Mouse (Mus musculus): ENCODE results near the gene Vegfa. TPM values are rescaled to one million over a fixed set of nuclear protein-coding genes. Genes with fewer than 3 reads are reported as not detected.

Vegfa gene
- 145 and 168 TPM in 2 replicates for polyA plus RNA-seq (2012; rRNA removed)

GRCm38 (mm10) chr17:46032257-46032991 is at the start of gene Vegfa:
Gene Vegfa, minus strand, starts transcription at chr17:46032369.
- DNase-seq (ENCODE audit: extremely low spot score in 1 of 2, low spot score in 1 of 2) = peak; percentile 71 to 96

GRCm38 (mm10) chr17:46081657-46082056 is 49.5 kb upstream of the Vegfa start:
- DNase-seq (ENCODE audit: extremely low spot score in 1 of 2, low spot score in 1 of 2) = no peak

DNA sequence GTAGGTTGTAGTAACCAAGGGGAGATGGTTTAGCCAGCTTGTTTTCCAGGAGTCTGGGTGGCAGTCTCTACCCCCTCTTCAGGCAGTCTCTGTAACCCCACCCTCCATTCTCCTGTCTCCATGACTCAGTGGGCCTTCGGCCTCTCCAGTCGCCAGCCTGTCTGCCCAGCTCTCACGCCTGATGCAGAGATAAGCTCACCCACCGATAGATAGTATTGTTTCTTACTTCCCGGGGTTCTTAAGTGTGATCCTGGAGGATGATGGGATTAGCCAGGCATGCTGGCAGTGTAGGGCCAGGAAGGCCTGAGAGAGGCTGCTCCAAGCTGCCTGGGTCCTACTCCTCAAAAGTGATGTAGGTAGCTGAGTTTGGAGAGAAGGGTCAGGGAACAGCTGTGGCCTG is 48.9 kb upstream of the Vegfa start:
- no peak for DNase-seq (ENCODE audit: extremely low spot score in 1 of 2, low spot score in 1 of 2)

- DNase-seq (ENCODE audit: extremely low spot score in 1 of 2, low spot score in 1 of 2) = no peak
Measured at GRCm38 (mm10) chr17:46080388-46080787, 48.2 kb upstream of the Vegfa start.

GRCm38 (mm10) chr17:46079037-46079436 is 46.9 kb upstream of the Vegfa start:
- DNase-seq (ENCODE audit: extremely low spot score in 1 of 2, low spot score in 1 of 2) = no peak

DNA sequence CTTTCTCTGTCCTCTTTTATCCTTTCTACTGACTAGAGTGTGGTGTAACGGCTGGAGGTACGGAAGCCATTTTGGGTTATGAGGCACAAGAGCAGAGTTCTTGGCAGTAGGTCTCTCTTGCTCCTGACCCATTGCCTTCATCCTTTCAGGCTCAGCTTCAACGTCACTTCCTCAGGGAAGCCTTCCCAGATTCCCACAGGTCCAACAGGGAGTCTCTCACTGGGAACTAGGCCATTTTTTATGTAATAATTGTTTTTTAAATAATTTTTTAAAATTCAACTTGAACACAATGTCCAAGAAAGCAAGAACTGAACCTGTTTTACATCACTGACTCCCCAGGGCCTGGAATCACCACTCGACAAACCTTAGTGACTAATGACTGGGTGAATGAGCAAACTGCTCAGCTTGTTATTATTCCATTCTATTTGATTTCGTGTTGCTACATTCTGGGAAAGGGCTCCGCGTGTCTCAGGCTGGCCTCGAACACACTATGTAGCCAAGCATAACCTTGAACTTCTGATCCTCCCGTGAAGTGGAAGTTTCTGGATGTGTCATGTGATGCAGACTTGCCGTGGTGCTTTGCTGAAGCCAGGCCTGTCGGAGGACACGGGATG is 45.9 kb upstream of the Vegfa start:
- DNase-seq (ENCODE audit: extremely low spot score in 1 of 2, low spot score in 1 of 2) = no peak

- no peak for DNase-seq (ENCODE audit: extremely low spot score in 1 of 2, low spot score in 1 of 2)
Measured at GRCm38 (mm10) chr17:46076260-46076551, 44.0 kb upstream of the Vegfa start.

DNA sequence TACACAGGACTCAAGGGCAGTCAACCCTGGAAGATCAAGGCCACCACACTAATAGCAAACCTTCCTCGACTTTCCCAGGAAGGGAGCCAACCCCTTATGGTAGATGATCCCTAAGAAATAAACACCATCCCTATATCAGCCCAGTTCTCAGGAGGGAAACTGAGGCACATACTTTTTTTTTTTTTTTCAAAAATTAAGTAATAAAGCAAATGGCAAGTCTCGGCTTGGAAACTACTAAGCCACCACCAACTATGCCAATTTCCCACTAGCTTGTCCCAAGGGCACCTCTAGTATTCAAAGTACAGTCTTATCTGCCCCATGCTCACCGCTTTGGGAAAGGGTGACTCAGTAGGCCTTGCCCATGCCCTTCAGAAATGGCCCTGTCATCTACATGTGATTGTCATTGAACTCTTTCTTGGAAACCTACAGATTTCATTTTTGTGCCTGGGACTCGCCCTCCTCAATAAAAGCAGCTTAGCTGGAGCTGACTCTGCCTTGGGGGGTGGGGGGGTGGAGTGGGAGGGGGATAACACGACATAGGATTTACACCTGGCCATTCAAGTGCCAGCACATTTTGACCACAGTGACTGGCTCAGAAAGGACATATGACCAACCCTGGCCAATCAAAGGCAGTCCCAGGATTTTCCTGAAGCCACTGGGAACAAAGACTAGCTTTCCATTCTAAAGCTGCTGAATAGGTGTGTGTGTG is 43.5 kb upstream of the Vegfa start:
- no peak for DNase-seq (ENCODE audit: extremely low spot score in 1 of 2, low spot score in 1 of 2)

- DNase-seq (ENCODE audit: extremely low spot score in 1 of 2, low spot score in 1 of 2) = no peak
Measured at GRCm38 (mm10) chr17:46075116-46075485, 42.9 kb upstream of the Vegfa start.

GRCm38 (mm10) chr17:46074398-46075115 is 42.4 kb upstream of the Vegfa start:
- DNase-seq (ENCODE audit: extremely low spot score in 1 of 2, low spot score in 1 of 2) = no peak

DNA sequence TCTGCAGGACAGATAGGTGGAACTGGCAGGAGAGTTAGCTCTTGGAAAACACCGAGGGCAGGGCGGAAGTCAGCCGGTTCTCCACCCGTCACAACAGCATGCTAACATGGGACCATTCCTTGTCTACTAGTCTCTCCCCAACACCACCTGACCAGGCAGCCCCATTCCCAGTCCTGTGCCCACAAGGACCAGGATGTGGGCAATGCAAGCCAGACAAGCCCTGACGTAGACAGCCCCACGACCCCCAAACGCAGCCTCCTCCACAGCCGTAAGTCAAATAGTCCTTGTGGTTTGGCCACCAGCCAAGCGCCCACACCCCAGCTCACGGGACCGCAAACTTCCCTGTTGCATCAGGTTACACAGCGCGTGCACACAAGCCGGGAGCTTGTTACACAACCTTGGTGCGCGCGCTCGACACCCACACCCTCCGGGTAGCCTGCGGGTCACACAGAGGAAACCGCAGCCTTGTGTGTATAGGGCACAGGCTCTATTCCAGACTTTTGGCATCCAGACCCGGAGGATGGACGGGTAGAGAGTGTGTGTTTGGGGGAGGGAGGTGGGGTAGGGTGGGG is 41.6 kb upstream of the Vegfa start:
- peak in 1 of 2 experiments; percentile 28 for DNase-seq (ENCODE audit: extremely low spot score in 1 of 2, low spot score in 1 of 2)

- DNase-seq (ENCODE audit: extremely low spot score in 1 of 2, low spot score in 1 of 2) = no peak
Measured at GRCm38 (mm10) chr17:46071531-46071930, 39.4 kb upstream of the Vegfa start.

- no peak for DNase-seq (ENCODE audit: extremely low spot score in 1 of 2, low spot score in 1 of 2)
Measured at GRCm38 (mm10) chr17:46070046-46070445, 37.9 kb upstream of the Vegfa start.

GRCm38 (mm10) chr17:46063974-46064312 is 31.8 kb upstream of the Vegfa start:
- no peak for DNase-seq (ENCODE audit: extremely low spot score in 1 of 2, low spot score in 1 of 2)

DNA sequence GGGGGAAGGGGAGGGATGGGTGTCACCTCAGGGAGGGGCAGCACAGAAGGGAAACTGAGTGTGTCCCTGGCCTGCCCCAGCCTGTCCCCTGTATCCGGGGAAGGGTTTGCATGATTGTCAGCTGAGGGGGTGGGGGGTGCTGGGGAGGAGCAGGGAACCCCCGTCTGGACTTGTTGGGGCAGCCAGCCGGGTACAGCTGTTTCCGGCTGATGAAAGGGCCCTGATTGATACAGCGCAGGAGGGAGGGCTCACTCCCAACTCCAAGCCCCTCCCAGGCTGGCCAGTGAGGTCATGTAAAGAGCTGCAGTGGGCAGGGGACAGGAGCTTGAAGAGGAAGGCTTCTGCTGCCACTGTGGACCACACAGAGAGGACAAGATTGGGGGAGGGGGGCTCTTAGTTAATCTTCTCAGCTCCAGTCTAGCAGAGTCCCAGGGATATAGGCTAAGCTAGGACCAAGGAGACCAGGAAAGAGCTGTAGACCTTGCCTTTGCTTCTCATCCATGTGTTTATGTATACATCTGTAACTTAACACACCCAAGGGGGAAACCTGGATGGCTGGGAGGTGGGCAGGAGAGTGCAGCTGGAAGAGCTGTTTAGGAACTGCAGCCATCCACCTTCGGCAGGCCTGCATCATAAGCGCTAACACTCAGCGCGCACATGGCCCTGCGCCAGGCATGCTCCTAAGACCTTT is 31.3 kb upstream of the Vegfa start:
- DNase-seq (ENCODE audit: extremely low spot score in 1 of 2, low spot score in 1 of 2) = no peak

GRCm38 (mm10) chr17:46060253-46060652 is 28.1 kb upstream of the Vegfa start:
- DNase-seq (ENCODE audit: extremely low spot score in 1 of 2, low spot score in 1 of 2) = no peak

GRCm38 (mm10) chr17:46059226-46059825 is 27.2 kb upstream of the Vegfa start:
- DNase-seq (ENCODE audit: extremely low spot score in 1 of 2, low spot score in 1 of 2) = no peak

- DNase-seq (ENCODE audit: extremely low spot score in 1 of 2, low spot score in 1 of 2) = no peak
Measured at GRCm38 (mm10) chr17:46056288-46056687, 24.1 kb upstream of the Vegfa start.

DNA sequence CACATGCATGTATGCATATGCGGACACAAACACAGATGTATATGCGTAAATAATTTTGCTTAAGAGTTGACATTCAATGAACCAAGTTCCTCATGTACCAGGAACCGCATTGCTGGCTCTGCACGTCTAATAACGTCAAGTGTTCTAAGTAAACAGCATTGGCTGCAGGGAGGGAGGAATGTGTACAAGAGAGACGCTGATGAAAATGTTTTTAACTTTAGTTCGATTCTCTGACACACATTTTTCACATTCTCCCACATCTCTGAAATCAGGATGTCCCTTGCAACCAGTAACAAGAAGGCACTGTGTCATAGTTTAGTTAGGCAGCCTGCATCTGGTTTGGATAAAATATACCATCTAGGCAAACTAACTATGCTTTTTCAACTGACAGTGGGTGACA is 23.6 kb upstream of the Vegfa start:
- no peak for DNase-seq (ENCODE audit: extremely low spot score in 1 of 2, low spot score in 1 of 2)

DNA sequence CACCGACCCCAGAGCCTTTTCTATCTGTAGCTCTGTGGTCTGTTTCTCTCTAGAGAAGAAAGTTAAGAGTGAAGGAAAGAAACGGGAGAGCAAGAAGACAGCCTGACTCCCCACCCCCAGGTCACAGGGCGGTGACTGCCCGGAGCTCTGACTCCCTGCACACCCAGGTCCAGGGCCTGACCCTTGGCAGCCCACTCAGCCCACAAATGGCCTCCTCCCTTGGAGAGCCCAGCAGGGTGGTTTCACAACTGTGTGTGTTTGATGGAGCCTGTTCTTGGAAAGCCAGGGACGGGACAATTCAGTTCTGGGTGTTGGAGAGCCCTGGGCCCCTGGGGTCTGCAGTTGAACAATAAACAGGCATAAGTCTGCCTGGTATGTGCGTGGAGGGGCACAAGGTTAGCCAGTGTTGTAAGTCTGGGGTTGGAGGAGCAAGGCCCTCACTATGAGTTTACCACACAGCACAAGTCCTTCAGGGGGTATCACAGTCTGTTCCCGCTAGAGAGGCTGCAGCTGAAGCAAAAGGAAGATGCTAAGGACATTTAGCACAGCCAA is 21.2 kb upstream of the Vegfa start:
- DNase-seq (ENCODE audit: extremely low spot score in 1 of 2, low spot score in 1 of 2) = no peak

Measured in frontal cortex, adult 2 months (tissue).